Comparison of ENCODE assay signal across 17 mouse cellular contexts in genomic region chr12:71961671-71962070, GRCm38 (mm10).
"Had no signal": no experiment of that assay in that cellular context is flagged by ENCODE, and none has a peak within 500 bp of the region (broad histone marks: within the 10 kb centered on the region; RNA-seq: fewer than 3 reads in every experiment).

No protein-coding gene starts in this region.

- H3K9me3 ChIP-seq: lung, embryonic 15.5 days; megakaryocyte, embryonic 14.5 days; midbrain, embryonic 13.5 days; midbrain, embryonic 15.5 days; neural tube, embryonic 12.5 days; stomach, embryonic 15.5 days had no signal

- H3K27ac ChIP-seq: lung, embryonic 15.5 days; macrophage; midbrain, embryonic 13.5 days; midbrain, embryonic 15.5 days; neural tube, embryonic 12.5 days; stomach, embryonic 15.5 days; stomach, postnatal 0 days had no signal

- H3K4me3 ChIP-seq: lung, embryonic 15.5 days; megakaryocyte, embryonic 14.5 days; midbrain, embryonic 13.5 days; midbrain, embryonic 15.5 days; neural tube, embryonic 12.5 days; stomach, embryonic 15.5 days had no signal

- DNase-seq: lung, adult 2 months; lung, postnatal 14 days; lung, postnatal 36 days; right cerebral cortex, postnatal 14 days; thymus, adult 2 months; thymus, postnatal 25 days; thymus, postnatal 4 days had no signal

- H3K4me2 ChIP-seq: lung, embryonic 15.5 days; midbrain, embryonic 11.5 days; midbrain, embryonic 13.5 days; midbrain, embryonic 15.5 days; neural tube, embryonic 12.5 days; stomach, embryonic 15.5 days had no signal

- ATAC-seq: lung, postnatal 0 days; midbrain, embryonic 13.5 days; midbrain, embryonic 15.5 days had no signal

- H3K36me3 ChIP-seq: stomach, embryonic 15.5 days had no signal

- H3K4me1 ChIP-seq: lung, embryonic 15.5 days; stomach, embryonic 15.5 days had no signal

- H3K9ac ChIP-seq: lung, embryonic 15.5 days; midbrain, embryonic 13.5 days; midbrain, embryonic 15.5 days; neural tube, embryonic 12.5 days; stomach, embryonic 15.5 days had no signal

- H3K27me3 ChIP-seq: lung, embryonic 15.5 days; megakaryocyte, embryonic 14.5 days; midbrain, embryonic 13.5 days; midbrain, embryonic 15.5 days; neural tube, embryonic 12.5 days; stomach, embryonic 15.5 days had no signal
